Mouse (Mus musculus) MEL (cell line): Measurements from ENCODE around the gene Gimap7. TPM values are rescaled to one million over a fixed set of nuclear protein-coding genes. Genes with fewer than 3 reads are reported as not detected.

ENCODE experiments used
- DNase-seq: peaks from one replicate; pipeline ENCODE4 v3.0.0; 2011; ENCODE audit warnings: low read depth, low spot score
- H3K27ac ChIP-seq: 2 replicates; pipeline ENCODE4 v1.5.1; 2012; ENCODE audit warnings: low read depth, mild to moderate bottlenecking, control low read depth, low read length, moderate library complexity; ENCODE audit not compliant: control insufficient read depth
- H3K27me3 ChIP-seq, 2 experiments: fragments of 150-350 bp in 1 of 2; sonication (generic) in 1 of 2; 2 replicates each; pipeline ENCODE4 v1.6.1; 2012; ENCODE audit warnings: low read length in 2 of 2, mild to moderate bottlenecking in 2 of 2, improper control_type of control experiment in 1 of 2, moderate library complexity in 1 of 2; ENCODE audit not compliant: insufficient read depth in 2 of 2, control insufficient read depth in 1 of 2
- H3K36me3 ChIP-seq, 2 experiments: 2 replicates each; pipeline ENCODE4 v1.6.1; 2012 to 2014; ENCODE audit warnings: low read length in 2 of 2, improper control_type of control experiment in 1 of 2, inconsistent platforms in 1 of 2, mild to moderate bottlenecking in 1 of 2; ENCODE audit not compliant: insufficient read depth in 2 of 2, control insufficient read depth in 1 of 2
- H3K4me1 ChIP-seq, 2 experiments: fragments of 150-350 bp in 1 of 2; sonication (generic) in 1 of 2; 2 replicates each; pipeline ENCODE4 v1.6.1; 2012; ENCODE audit warnings: low read length in 2 of 2, improper control_type of control experiment in 1 of 2, mild to moderate bottlenecking in 1 of 2; ENCODE audit not compliant: insufficient read depth in 2 of 2, control insufficient read depth in 1 of 2
- H3K4me3 ChIP-seq, 2 experiments: fragments of 150-350 bp in 1 of 2; sonication (generic) in 1 of 2; 2 replicates each; pipeline ENCODE4 v1.5.1; 2012; ENCODE audit warnings: low read depth in 2 of 2, low read length in 2 of 2, mild to moderate bottlenecking in 2 of 2, moderate library complexity in 2 of 2, control low read depth in 1 of 2, improper control_type of control experiment in 1 of 2; ENCODE audit not compliant: control insufficient read depth in 1 of 2, insufficient read depth in 1 of 2
- H3K79me2 ChIP-seq: 2 replicates; pipeline ENCODE4 v1.6.1; 2012; ENCODE audit warnings: mild to moderate bottlenecking, low read length, moderate library complexity; ENCODE audit not compliant: control insufficient read depth, poor library complexity, insufficient read depth
- H3K9ac ChIP-seq: 2 replicates; pipeline ENCODE4 v1.6.1; 2012; ENCODE audit warnings: low read depth, mild to moderate bottlenecking, control low read depth, low read length, moderate library complexity; ENCODE audit not compliant: control insufficient read depth, poor library complexity, severe bottlenecking
- H3K9me3 ChIP-seq: fragments of 150-350 bp; sonication (generic); replicated peaks from 2 replicates; pipeline ENCODE4 v1.6.1; 2012; ENCODE audit warnings: mild to moderate bottlenecking, low read length, improper control_type of control experiment, moderate library complexity; ENCODE audit not compliant: insufficient read depth
- BHLHE40 ChIP-seq: IDR thresholded peaks from 2 replicates; pipeline ENCODE4 v1.6.1; 2012; ENCODE audit warnings: low read depth, mild to moderate bottlenecking, inconsistent platforms, low read length, improper control_type of control experiment, borderline replicate concordance
- CHD2 ChIP-seq: IDR thresholded peaks from 2 replicates; pipeline ENCODE4 v1.6.1; 2011; ENCODE audit warnings: low read length, improper control_type of control experiment
- E2F4 ChIP-seq: IDR thresholded peaks from 2 replicates; pipeline ENCODE4 v1.6.1; 2011; ENCODE audit warnings: low read depth, low read length, improper control_type of control experiment, borderline replicate concordance
- ELF1 ChIP-seq: IDR thresholded peaks from 2 replicates; pipeline ENCODE4 v1.6.1; 2014; ENCODE audit warnings: low read depth, mild to moderate bottlenecking, inconsistent platforms, low read length, improper control_type of control experiment, moderate library complexity
- ETS1 ChIP-seq: IDR thresholded peaks from 2 replicates; pipeline ENCODE4 v1.6.1; 2012; ENCODE audit warnings: low read depth, mild to moderate bottlenecking, inconsistent platforms, low read length, improper control_type of control experiment, moderate library complexity
- GABPA ChIP-seq: IDR thresholded peaks from 2 replicates; pipeline ENCODE4 v1.6.1; 2012; ENCODE audit warnings: low read depth, mild to moderate bottlenecking, inconsistent platforms, low read length, improper control_type of control experiment, moderate library complexity
- HCFC1 ChIP-seq: IDR thresholded peaks from 2 replicates; pipeline ENCODE4 v1.6.1; 2012; ENCODE audit warnings: low read depth, mild to moderate bottlenecking, inconsistent platforms, low read length, improper control_type of control experiment, moderate library complexity
- JUND ChIP-seq: IDR thresholded peaks from 2 replicates; pipeline ENCODE4 v1.6.1; 2011; ENCODE audit warnings: low read depth, mild to moderate bottlenecking, improper control_type of control experiment, low read length
- KAT2A ChIP-seq: conservative IDR thresholded peaks from 2 replicates; pipeline ENCODE4 v1.6.1; 2012; ENCODE audit warnings: low read depth, low read length, improper control_type of control experiment, inconsistent platforms
- MAFK ChIP-seq: IDR thresholded peaks from 2 replicates; pipeline ENCODE4 v1.6.1; 2011; ENCODE audit warnings: low read depth, mild to moderate bottlenecking, low read length, improper control_type of control experiment, borderline replicate concordance
- MAX ChIP-seq: IDR thresholded peaks from 2 replicates; pipeline ENCODE4 v1.6.1; 2011; ENCODE audit warnings: low read length, improper control_type of control experiment
- MXI1 ChIP-seq: IDR thresholded peaks from 2 replicates; pipeline ENCODE4 v1.6.1; 2011; ENCODE audit warnings: mild to moderate bottlenecking, low read depth, low read length, improper control_type of control experiment
- POLR2AphosphoS2 ChIP-seq: IDR thresholded peaks from 2 replicates; pipeline ENCODE4 v1.6.1; 2011; ENCODE audit warnings: low read length, improper control_type of control experiment
- RAD21 ChIP-seq: IDR thresholded peaks from 2 replicates; pipeline ENCODE4 v1.6.1; 2011; ENCODE audit warnings: mild to moderate bottlenecking, low read depth, low read length, improper control_type of control experiment
- RCOR1 ChIP-seq: IDR thresholded peaks from 2 replicates; pipeline ENCODE4 v1.6.1; 2012; ENCODE audit warnings: low read depth, mild to moderate bottlenecking, inconsistent platforms, low read length, improper control_type of control experiment
- SIN3A ChIP-seq: IDR thresholded peaks from 2 replicates; pipeline ENCODE4 v1.6.1; 2012; ENCODE audit warnings: low read length, improper control_type of control experiment, inconsistent platforms
- TCF12 ChIP-seq: IDR thresholded peaks from 2 replicates; pipeline ENCODE4 v1.6.1; 2014; ENCODE audit warnings: low read depth, mild to moderate bottlenecking, inconsistent platforms, low read length, improper control_type of control experiment, moderate library complexity
- UBTF ChIP-seq: IDR thresholded peaks from 2 replicates; pipeline ENCODE4 v1.6.1; 2012; ENCODE audit warnings: low read depth, mild to moderate bottlenecking, inconsistent platforms, low read length, improper control_type of control experiment, moderate library complexity, borderline replicate concordance; ENCODE audit not compliant: insufficient read depth
- USF1 ChIP-seq: IDR thresholded peaks from 2 replicates; pipeline ENCODE4 v1.6.1; 2014; ENCODE audit warnings: low read depth, mild to moderate bottlenecking, inconsistent platforms, low read length, improper control_type of control experiment, moderate library complexity
- ZC3H11A ChIP-seq: IDR thresholded peaks from 2 replicates; pipeline ENCODE4 v1.6.1; 2012; ENCODE audit warnings: low read depth, mild to moderate bottlenecking, inconsistent platforms, low read length, improper control_type of control experiment
- ZKSCAN1 ChIP-seq: IDR thresholded peaks from 2 replicates; pipeline ENCODE4 v1.6.1; 2012; ENCODE audit warnings: low read depth, mild to moderate bottlenecking, inconsistent platforms, low read length, improper control_type of control experiment, moderate library complexity
- ZNF384 ChIP-seq: IDR thresholded peaks from 2 replicates; pipeline ENCODE4 v1.6.1; 2012; ENCODE audit warnings: low read depth, mild to moderate bottlenecking, inconsistent platforms, low read length, improper control_type of control experiment
- polyA plus RNA-seq, 2 experiments: library from polyadenylated mRNA; stranded (reverse) in 1 of 2; unstranded in 1 of 2; fragments of >175 nt in 1 of 2; fragments of >200 nt in 1 of 2; gene quantifications; 2 replicates each; pipeline versions ENCODE4 v1.2.1 to v1.2.4; 2012; ENCODE audit warnings: low replicate concordance in 2 of 2, low read depth in 1 of 2; ENCODE audit not compliant: insufficient read length in 2 of 2, insufficient read depth in 1 of 2, missing spikeins in 1 of 2
- total RNA-seq: library from RNA; depleted of rRNA; stranded (reverse); fragments of 300-350 nt; gene quantifications from 2 replicates; pipeline ENCODE4 v1.2.3, GENCODE M21; 2012

Gimap7 gene
- total and polyA plus RNA-seq, 3 experiments = not detected

GRCm38 (mm10) chr6:48692962-48693361, 25.5 kb upstream of the Gimap7 start:
- H3K27ac ChIP-seq = no peak overlapping the region
- TF ChIP-seq UBTF = no peak
- TF ChIP-seq GABPA = no peak
- TF ChIP-seq CHD2 = no peak
- TF ChIP-seq SIN3A = no peak
- no peak for TF ChIP-seq ZKSCAN1
- no peak for TF ChIP-seq BHLHE40
- no peak for TF ChIP-seq ELF1
- no peak for TF ChIP-seq TCF12
- no peak for TF ChIP-seq ETS1
- TF ChIP-seq HCFC1 = no peak
- no peak for TF ChIP-seq RCOR1
- H3K27me3 ChIP-seq = peaks cover 0 to 1% of the 10 kb centered on the region in 2 experiments; a peak in 1 of 4 replicates
- no peak for DNase-seq
- H3K79me2 ChIP-seq = no peaks in the 10 kb centered on the region
- H3K4me1 ChIP-seq = no peaks in the 10 kb centered on the region
- H3K36me3 ChIP-seq = no peaks in the 10 kb centered on the region
- no peak overlapping the region for H3K4me3 ChIP-seq
- no peaks in the 10 kb centered on the region for H3K9me3 ChIP-seq
- H3K9ac ChIP-seq = no peak overlapping the region

DNA sequence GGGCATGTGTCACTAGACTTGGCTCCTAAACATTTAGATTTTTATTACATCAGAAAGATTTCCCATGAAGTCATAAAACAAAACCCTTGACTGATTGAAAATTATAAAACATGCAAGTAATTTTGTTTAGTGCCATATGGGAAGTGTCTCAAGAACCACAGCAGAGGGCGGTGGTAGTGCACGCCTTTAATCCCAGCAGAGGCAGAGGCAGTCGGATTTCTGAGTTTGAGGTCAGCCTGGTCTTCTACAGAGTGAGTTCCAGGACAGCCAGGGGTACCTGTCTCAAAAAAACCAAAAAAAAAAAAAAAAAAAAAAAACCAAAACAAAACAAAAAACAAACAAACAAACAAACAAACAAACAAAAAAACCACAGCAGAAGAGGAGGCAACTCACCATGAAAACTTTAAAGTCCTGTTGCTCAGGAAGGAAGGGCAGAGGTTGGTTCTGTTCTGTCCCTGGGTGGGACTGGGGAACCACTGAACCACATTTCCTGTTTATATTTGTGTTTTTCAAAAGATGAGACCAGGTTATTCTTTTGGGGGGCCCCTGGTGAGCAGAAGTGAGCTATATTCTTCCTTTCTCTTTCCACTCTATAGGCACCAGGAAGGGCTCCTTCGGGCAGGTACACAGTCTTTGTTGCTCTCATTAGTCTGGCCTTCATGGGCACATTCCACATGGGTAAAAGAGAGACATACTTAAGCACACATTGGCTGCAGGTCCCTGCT, 21.4 kb upstream of the Gimap7 start:
- H3K27me3 ChIP-seq = no peaks in the 10 kb centered on the region
- H3K9ac ChIP-seq = no peak overlapping the region
- no peaks in the 10 kb centered on the region for H3K79me2 ChIP-seq
- H3K9me3 ChIP-seq = no peaks in the 10 kb centered on the region
- H3K27ac ChIP-seq = no peak overlapping the region
- H3K36me3 ChIP-seq = no peaks in the 10 kb centered on the region
- TF ChIP-seq MAX = no peak
- TF ChIP-seq ZC3H11A = no peak
- TF ChIP-seq MAFK = no peak
- no peak for TF ChIP-seq UBTF
- no peak for TF ChIP-seq ZNF384
- no peak for TF ChIP-seq E2F4
- TF ChIP-seq JUND = no peak
- no peak for TF ChIP-seq POLR2AphosphoS2
- TF ChIP-seq KAT2A = no peak
- no peak for TF ChIP-seq USF1
- no peak for TF ChIP-seq HCFC1
- no peak for TF ChIP-seq MXI1
- TF ChIP-seq RAD21 = no peak
- TF ChIP-seq SIN3A = no peak
- DNase-seq = no peak
- H3K4me1 ChIP-seq = no peaks in the 10 kb centered on the region
- no peak overlapping the region for H3K4me3 ChIP-seq
